Mouse (Mus musculus) lung, adult 18-20 months (tissue): ENCODE measurements around the gene Galnt18.

Experiments used
- DNase-seq, 2 experiments: peaks; one replicate each; pipeline ENCODE4 v3.0.0; 2022; ENCODE audit warnings: mixed read lengths in 2 of 2

Galnt18 gene

DNA sequence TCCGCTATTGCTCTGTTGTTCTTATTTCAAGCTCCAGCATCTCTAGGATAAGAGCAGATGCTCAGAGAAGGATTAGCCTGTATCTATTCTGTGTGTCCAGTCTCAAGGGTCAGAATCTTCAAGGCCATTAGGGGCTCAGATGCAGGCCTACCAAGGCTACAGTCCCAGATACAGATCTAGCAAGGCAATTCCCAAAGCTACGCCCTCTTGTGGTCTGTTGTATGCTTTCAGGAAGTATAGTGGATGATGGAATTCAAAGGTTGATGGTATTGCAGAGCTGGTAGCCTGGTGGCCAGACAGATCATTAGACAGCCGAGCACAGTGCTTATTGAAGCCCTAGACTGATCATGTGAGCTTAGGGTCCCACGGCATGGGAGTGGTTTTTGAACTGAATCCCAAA lies 320.1 kb downstream of the Galnt18 start:
- no peak for DNase-seq

DNA sequence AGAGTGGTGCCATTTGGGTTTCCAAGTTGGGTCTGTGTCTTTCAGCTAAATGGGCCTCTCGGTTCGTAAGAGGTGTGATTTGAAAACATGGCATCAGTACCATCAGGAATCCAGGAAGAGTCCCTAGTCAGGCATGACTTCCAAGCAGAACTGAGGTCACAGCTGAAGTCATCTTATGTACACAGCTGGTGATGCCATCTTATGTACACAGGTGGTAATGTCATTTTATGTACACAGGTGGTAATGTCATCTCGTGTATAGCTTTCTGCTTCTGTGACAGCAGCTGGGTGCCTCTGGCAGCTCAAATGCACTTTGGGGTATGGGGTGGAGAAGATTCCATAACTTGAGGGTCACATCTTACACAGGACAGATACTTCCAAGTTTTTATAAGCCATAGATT lies 323.8 kb downstream of the Galnt18 start:
- DNase-seq, result no peak

DNA sequence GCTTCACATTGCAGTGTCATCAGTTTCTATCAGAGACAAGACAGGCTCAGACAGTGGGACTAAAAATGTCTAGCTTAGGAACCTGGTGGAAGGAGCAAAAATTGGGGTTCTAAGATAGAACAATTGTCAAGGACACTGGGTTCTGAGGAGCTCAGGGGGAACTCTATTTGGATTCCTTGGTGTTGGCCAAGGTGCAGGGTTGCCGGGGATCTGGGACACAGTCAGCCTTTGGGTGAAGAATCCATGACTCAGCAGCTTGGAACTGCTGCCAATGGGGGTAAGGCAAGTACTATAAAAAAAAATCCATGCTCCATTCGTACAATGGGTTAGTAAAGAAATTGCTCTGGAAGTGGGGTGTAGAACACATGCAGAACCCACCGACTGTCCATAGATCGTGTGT lies 324.2 kb downstream of the Galnt18 start:
- DNase-seq, result no peak

DNA sequence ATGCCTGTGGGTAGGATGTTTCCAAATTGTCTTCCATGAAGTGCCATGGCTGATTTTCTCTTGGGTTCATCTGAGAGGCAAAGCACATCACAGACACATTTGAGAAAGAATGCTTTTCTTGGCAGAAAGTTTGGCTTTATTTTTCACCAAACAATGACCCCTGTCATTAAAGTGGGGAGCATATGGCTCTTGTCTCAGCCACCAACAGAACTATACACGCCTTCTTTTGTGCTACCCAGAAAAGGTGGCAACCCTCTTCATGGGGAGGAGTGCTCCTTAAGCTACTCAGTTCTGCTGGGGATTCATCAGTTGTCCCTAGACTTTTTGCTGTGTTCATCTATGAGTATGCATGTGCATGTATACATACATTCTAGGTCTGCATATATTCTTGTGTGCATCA lies 327.8 kb downstream of the Galnt18 start:
- DNase-seq, result no peak

DNA sequence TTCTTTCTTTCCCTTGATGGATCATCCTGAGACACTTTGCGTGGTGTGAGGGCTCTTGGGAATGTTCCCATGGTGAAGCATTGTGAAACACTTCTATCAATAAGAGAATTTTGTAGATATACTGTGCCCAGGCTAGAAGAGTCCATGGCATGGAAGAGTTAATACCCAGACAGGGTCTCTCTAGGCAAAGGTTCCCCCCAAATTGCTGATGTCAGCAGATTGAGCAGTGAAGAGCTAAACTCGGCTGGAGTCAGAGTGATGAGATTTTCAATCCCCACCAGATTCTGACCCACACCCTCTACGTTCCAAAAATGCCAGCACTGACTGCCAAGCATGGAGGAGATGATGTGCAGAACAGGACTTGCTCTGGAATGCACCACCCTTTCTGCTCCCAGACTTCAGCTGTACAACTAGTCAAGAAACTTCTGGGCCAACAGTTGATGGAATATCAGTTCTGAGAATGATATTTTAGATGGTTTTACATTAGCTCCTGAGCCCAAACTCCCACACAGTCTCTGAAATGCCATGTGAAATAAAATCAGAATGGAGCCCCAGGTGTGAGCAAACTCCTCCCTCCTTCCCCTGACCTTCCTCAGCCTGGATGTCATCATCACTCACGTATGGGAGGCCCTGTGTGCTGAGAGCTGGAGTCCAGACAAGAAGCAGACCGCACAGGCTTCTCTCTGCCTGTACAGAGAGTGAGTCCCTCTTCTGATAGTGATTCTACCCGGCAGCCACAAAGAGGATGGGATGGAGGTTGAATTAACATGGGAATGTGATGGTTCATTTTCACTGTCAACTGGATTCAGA lies 329.3 kb downstream of the Galnt18 start:
- DNase-seq, result no peak

DNA sequence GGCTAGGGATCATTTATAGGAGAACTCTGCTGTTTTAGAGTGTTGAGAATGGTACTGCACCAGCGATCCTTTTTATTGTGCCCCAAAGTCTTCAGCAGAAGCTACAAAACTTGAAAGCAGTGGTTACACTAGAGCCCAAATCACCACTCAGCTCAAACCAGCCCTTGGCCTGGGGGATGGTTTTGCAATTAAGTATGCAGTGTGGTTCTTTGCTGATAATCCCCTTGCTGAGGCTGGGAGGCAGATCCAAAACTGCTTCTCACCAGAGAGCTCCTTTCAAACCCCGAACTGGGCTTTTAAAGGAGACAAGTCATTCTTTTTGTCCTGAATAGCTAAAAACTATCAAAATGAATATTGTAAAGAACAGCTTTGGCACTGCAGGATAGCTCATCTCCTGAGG lies 346.6 kb downstream of the Galnt18 start:
- DNase-seq, result no peak

DNA sequence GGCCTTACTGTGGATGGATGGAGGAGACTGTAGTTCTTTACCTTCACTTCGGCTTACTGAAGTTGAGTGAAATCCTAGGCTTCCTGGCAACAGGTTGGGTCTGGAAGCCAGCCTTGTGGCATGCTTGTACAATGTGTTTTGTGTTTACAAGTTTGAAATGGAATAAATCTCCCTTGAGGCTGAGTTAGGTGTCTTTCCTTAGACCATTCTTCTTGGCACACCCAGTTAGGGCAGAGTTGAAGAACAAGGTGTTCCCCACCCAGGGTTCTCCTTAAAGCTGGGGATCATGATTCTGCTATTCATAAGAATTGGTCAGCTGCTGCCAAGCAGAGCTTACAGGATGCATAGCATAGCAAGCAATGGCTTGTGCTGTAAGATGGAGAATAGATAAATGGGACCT lies 352.4 kb downstream of the Galnt18 start:
- no peak for DNase-seq
